Mouse (Mus musculus) ES-E14 (cell line): Measurements from ENCODE around the gene Nfasc.

ENCODE experiments used
- HCFC1 ChIP-seq: IDR thresholded peaks from 2 replicates; pipeline ENCODE4 v1.6.1; 2012; ENCODE audit warnings: low read length, inconsistent platforms, borderline replicate concordance; ENCODE audit not compliant: insufficient read depth
- MAFK ChIP-seq: IDR thresholded peaks from 2 replicates; pipeline ENCODE4 v1.6.1; 2014; ENCODE audit warnings: mild to moderate bottlenecking, low read depth, low read length, inconsistent platforms; ENCODE audit not compliant: insufficient read depth
- ZNF384 ChIP-seq: IDR thresholded peaks from 2 replicates; pipeline ENCODE4 v1.6.1; 2012; ENCODE audit warnings: low read depth, low read length, inconsistent platforms

DNA sequence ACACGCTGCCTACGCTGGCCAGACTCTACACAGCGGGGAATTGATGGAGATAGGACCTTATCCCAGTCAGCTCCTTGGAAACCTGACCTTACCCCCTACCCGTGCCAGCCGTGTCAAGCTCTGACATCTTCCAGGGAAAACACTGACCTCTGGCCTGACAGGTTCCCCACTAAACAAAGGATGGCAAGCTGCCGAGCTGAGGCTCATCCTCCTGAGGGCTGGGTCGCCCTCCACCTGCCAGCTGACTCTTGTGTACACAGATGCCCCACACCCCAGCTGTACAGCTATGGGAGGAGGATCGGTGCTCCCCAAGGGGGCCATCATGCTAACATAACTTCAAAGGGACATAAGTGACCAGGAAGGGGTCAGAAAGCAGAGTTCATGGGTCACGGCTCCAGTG, 47.6 kb downstream of the Nfasc start:
- TF ChIP-seq ZNF384 (no peak), HCFC1 (no peak), MAFK (no peak)
